Mouse (Mus musculus): ENCODE results near the gene Gm815. TPM values are rescaled to one million over a fixed set of nuclear protein-coding genes. Genes with fewer than 3 reads are reported as not detected.

Gm815 gene
- total RNA-seq, 2 experiments from 2014 or later, result not detected

DNA sequence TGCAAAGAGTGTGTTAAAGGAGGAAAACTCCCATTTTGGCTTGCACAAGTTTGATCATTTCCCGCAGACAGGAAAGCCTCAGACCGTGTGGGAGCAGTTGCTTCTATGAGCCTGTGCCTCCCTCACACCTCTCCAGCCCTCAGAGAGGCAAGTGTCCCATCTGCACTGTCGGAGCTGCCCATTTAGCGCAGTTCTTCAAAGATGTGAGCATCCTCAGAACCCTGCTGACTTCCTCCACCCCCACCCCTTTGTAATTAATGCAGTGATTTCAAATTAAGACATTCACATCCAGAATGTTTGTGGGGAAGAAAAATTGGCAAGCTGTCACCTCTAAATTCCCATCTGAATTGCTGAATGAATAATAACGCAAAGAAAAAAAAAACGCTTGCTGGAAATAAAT lies 12.8 kb upstream of the Gm815 start:
- intact Hi-C loops (cut with DNase I), result no loop called here
- peak; percentile 13 to 38 for DNase-seq (ENCODE audit: low spot score in 2 of 2)

- no peak for DNase-seq (ENCODE audit: low spot score in 2 of 2)
These were observed 10.1 kb upstream of the Gm815 start for GRCm38 (mm10) chr19:26875601-26876000.

DNA sequence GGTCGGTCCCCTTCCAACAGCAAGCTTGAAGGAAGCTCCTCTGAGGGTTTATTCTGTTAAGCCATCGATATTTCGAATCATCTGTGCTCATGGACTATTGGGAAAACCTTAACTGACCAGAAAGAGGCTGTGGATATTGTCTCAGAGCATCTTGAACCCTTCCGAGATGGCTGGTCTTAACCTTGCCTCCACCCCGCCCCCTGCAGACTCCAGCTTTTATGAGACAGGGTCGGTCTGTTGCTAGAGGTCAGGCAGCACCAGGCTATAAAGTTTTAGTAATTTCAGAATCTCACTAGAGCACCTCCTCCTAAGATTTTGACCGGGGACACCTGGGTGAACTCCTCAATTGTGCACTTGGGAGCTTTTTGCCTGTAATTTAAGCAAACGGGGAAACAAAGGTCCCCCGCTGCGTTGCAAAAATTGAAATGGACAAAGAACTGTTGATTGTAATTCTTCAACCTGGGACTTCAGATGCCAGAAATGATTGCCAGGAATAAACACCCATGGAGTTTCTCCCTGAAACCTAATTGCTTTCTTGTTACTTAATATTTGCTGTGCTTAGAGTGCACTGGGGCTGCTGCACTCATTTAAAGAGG lies 8.4 kb upstream of the Gm815 start:
- DNase-seq (ENCODE audit: low spot score in 2 of 2), result no peak
- intact Hi-C loops (cut with DNase I), result no loop called here

More at GRCm38 (mm10) chr19:26875601-26876000, 10.1 kb upstream of the Gm815 start:
- intact Hi-C loops (cut with DNase I), result no loop called here

DNA sequence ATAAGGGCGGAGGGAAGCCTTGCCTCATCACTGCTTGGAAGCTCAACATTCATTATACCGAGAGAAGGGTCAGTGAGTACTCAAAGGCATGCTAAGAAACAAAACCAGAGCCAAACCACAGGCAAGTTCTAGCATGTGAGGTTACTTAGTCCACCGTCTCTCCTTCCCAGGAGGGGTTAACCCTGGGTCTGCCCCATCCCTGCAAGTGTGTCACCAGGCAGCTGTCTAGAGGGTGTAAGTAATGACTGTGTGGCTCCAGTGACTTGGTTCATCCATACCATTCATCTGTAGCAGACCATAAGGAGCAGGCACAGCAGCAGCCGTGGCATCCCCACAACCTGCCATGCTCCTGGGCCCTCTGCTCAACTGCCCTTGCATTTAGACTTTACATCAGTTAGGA lies 5.8 kb upstream of the Gm815 start:
- intact Hi-C loops (cut with DNase I), result no loop called here

DNA sequence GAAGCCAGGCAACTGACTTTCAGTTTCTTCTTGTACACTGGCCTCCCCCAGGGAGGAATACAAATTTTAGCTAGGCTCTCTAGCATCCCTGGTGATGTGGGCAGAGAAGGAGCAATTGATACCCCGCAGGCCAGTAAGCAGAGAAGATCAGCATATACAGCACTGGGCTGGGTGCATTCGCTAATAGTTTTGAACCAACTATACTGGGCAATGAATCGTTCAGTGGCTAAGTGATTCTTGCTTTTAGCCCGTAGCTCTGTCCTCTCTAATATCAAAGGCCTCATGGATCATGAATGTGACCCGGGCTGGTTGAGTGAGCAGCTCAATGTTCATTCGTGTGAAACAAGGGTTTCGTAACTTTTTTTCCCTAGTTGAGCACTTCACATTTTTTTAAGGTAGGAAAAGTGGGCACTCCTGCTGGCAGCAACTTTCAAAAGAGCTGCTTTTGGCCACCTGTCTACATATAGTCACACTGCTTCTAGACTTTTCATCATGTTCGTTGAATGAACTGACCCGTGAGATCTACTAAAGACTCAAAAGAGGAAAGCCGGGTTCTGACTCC lies 3.7 kb upstream of the Gm815 start:
- DNase-seq (ENCODE audit: low spot score in 2 of 2), result no peak
- intact Hi-C loops (cut with DNase I), result no loop called here

More for the DNA sequence above, 5.8 kb upstream of the Gm815 start:
- DNase-seq (ENCODE audit: low spot score in 2 of 2), result no peak

GRCm38 (mm10) chr19:26888171-26888570 lies 2.5 kb downstream of the Gm815 start:
- DNase-seq (ENCODE audit: low spot score in 2 of 2), result peak; percentile 23 to 35
- intact Hi-C loops (cut with DNase I), result loop anchor here (5.0 kb wide), 2 partner anchors 89 to 329 kb away; partner anchors contain the start of gene Vldlr

- intact Hi-C loops (cut with DNase I), result loop anchor here (10.0 kb wide), 2 partner anchors 193 to 533 kb away; partner anchors contain the start of gene Pum3
- DNase-seq (ENCODE audit: low spot score in 2 of 2), result peak; percentile 11 to 35
These were observed 5.8 kb downstream of the Gm815 start for GRCm38 (mm10) chr19:26891306-26891964.

DNA sequence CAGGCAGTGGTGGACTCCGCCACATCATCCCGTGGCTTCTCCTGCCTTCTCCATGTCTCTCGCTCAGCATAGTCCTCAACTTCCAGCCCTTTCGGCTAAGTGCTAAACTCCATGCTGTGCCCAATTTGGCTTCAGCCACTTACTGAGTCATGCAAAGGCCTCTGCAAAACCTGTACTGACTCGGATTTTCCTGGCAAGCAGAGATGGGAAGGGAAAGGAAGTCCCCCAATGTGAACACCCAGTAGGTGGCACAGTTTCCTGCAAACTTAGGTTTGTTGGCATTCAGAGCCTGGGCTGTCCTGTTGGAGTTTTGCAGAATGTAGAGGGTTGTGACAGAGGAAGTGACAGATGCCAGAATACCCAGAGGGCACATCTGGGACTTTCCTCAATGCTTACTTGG lies 7.2 kb downstream of the Gm815 start:
- DNase-seq (ENCODE audit: low spot score in 2 of 2), result peak; percentile 18
- intact Hi-C loops (cut with DNase I), result loop anchor here (10.0 kb wide), 2 partner anchors 192 to 532 kb away; partner anchors contain the start of gene Pum3

DNA sequence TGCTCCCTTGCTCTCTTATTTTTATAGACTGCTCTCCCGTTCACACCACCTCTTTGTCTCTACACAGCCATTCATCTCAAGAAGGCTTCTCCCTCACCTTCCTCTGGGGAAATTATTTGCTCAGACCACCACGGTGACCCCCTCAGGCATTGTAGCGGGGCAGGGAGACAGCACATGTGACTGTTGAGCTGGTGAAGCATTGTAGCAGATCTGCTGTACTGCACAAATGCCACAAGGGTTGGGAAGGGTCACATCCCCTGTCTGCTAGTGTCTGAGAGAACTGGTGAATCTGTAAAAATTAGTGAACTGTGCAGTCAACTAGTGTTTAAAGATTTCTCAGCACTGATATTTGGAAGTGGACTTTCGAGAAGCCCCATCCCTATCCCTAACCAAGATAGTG lies 16.5 kb downstream of the Gm815 start:
- no peak for DNase-seq (ENCODE audit: low spot score in 2 of 2)
- intact Hi-C loops (cut with DNase I), result no loop called here

DNA sequence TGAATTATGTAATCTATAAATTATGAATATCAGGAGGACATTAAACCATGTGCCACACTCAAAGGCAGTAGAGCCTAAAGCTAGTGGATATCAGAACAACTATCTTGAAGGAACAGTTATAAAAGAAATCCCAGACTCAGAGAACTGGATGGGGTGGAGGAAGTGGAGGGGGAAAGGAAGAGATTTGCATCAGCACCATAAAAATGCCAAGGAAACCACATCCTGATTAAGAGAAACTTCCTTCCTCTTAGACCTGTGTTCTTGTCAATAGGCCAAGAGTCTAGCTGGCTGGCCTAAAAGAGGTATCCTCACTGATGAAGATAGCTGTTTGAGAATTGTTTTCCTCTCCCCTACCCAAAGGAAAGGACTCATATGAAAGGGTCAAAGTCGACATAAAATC lies 28.6 kb downstream of the Gm815 start:
- DNase-seq (ENCODE audit: low spot score in 2 of 2), result no peak
- intact Hi-C loops (cut with DNase I), result no loop called here

DNA sequence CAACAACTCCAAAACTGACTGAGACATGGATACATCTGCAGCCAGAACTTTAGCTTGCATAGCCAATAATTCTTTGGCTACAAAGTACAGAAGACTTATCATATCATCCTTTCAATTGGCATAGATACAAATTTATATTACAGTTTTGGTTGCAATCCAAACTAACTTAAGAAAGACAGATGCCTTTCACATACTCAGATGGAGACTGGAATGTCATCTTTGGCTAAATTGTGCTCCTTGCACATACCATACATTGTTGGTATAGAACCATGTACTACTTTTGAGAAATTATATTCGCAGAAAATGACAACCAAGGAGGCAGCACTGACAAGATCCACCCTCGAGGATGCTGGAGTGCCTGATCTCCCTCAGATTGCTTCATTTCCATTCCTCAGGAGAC lies 35.1 kb downstream of the Gm815 start:
- no peak for DNase-seq (ENCODE audit: low spot score in 2 of 2)
- intact Hi-C loops (cut with DNase I), result no loop called here

GRCm38 (mm10) chr19:26930295-26931283 lies 44.9 kb downstream of the Gm815 start:
- intact Hi-C loops (cut with DNase I), result no loop called here
- DNase-seq (ENCODE audit: low spot score in 2 of 2), result no peak

DNA sequence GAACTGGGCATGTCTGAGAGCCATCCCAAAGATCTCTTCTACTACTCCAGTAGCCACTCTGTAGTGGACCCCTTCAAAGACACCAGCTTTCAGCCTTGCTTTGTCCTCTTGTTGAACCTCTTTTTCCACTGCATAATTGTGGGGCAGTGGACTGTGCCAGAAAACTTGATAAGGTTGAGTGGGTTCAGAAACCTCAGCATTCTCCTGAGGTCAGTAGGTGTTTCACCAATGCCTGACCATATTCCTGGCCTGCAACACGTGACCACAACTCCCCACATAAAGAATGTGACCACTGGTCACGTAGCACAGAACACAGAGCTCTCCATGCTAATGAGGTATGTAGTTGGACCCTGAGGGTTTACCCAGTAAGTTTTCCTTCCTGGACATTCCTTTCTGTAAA lies 48.5 kb downstream of the Gm815 start:
- intact Hi-C loops (cut with DNase I), result no loop called here
- DNase-seq (ENCODE audit: low spot score in 2 of 2), result no peak
